Mouse (Mus musculus) MEL (cell line): ENCODE measurements around the gene Fancc.

Experiments
- CTCF ChIP-seq, 3 experiments: IDR thresholded peaks in 2 of 3; conservative IDR thresholded peaks in 1 of 3; 2 replicates each; pipeline ENCODE4 v1.5.1; 2011 to 2012; ENCODE audit warnings: low read length in 3 of 3, low read depth in 2 of 3, mild to moderate bottlenecking in 2 of 3, improper control_type of control experiment in 1 of 3, inconsistent platforms in 1 of 3, mixed read lengths in 1 of 3, moderate library complexity in 1 of 3; ENCODE audit not compliant: control insufficient read depth in 1 of 3, insufficient read depth in 1 of 3, poor library complexity in 1 of 3, severe bottlenecking in 1 of 3
- HCFC1 ChIP-seq: IDR thresholded peaks from 2 replicates; pipeline ENCODE4 v1.6.1; 2012; ENCODE audit warnings: low read depth, mild to moderate bottlenecking, inconsistent platforms, low read length, improper control_type of control experiment, moderate library complexity
- ZMIZ1 ChIP-seq: IDR thresholded peaks from 2 replicates; pipeline ENCODE4 v1.6.1; 2012; ENCODE audit warnings: low read depth, mild to moderate bottlenecking, inconsistent platforms, low read length, improper control_type of control experiment, moderate library complexity

DNA sequence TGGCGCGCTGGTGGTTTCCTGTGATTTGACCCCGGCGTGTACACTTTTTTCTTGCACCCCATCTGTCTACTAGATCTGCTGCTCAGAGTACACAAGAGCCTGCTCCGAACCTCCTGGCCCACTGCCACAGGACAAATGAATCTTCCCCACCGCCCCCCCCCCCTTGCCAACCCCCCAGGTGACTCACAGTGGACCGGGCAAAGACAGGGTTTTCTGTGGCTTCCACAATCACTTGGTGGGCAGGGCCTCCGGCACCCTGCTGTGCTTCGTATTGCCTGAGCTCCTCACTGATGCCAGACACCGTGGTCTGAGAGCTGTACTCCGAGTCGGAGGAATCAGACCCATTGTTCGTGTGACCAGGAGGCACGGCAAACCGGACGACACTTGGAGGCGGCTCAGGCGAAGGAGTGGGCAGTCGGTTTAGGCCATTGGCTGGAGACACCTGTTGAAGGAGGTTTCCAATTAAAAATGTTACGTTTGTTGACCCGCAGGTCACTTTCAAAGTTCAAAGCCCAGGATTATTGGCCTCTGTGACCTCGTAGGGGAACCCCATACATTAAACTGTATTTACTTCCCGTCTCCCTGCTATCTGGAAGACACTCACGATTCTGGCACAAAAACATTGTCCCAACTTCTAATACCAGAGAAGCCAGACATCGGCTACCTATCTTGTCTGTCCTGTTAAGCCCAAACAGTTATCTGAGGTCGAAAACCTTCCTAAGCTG is 16.5 kb upstream of the Fancc start:
- TF ChIP-seq CTCF (IDR thresholded peaks at IDR 0.05 in 2 of 3, conservative IDR thresholded peaks at IDR 0.05 in 1 of 3; ENCODE audit: control insufficient read depth in 1 of 3, insufficient read depth in 1 of 3, low read depth in 2 of 3, low read length in 3 of 3, poor library complexity in 1 of 3, severe bottlenecking in 1 of 3) (no peak), HCFC1 (no peak), ZMIZ1 (no peak)
